Mouse (Mus musculus): ENCODE data around the gene Gm42688.

DNA sequence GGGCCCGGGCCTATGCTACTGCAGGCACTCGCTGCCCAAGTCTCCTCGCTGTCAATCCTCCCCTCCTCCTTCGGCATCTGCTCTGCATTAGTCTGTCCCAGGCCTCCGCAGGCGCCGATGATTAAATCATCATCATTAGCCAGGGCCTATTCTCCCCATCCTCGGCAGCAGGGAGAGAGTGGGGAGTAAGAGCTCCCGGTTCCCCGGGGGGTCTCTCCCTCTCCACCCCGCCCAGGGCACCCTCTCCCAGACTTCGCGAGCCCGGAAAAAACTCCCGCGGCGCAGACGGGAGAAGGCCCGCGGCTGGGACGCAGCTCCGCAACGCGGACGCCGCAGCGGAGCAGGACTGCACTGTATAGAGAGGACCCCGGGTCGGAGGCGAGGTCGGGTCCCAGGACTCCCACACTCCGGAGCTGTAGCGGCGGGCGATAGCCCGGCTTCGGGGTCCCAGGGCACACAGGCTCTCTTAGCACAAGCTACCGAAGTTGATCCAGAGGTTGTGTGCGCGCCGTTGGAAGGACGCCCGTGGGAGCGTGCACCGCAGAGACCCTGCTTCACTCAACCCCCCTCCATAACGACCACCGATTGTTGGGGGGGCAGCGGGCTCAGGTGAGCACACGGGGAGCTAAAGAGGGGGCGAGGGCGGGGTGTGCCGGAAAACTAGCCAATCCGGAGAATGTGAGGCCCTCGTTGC, 23.6 kb upstream of the Gm42688 start, which contains the start of gene Pcgf1:
- TF ChIP-seq POLR2A (IDR thresholded peaks at IDR 0.05; ENCODE audit: control insufficient read depth, extremely low read depth, insufficient read depth, low read length, poor library complexity) (no peak), CTCF (IDR thresholded peaks at IDR 0.05; ENCODE audit: borderline replicate concordance, control insufficient read depth, extremely low read depth, insufficient read depth, low read length, poor library complexity) (no peak)

All from thymus, adult 2 months (tissue).